Mouse (Mus musculus) thymus, postnatal 4 days (tissue): Measurements from ENCODE around the gene Ubfd1.

Experiments used
- DNase-seq: peaks from one replicate; pipeline ENCODE4 v3.0.0; 2021

Gene Ubfd1

DNA sequence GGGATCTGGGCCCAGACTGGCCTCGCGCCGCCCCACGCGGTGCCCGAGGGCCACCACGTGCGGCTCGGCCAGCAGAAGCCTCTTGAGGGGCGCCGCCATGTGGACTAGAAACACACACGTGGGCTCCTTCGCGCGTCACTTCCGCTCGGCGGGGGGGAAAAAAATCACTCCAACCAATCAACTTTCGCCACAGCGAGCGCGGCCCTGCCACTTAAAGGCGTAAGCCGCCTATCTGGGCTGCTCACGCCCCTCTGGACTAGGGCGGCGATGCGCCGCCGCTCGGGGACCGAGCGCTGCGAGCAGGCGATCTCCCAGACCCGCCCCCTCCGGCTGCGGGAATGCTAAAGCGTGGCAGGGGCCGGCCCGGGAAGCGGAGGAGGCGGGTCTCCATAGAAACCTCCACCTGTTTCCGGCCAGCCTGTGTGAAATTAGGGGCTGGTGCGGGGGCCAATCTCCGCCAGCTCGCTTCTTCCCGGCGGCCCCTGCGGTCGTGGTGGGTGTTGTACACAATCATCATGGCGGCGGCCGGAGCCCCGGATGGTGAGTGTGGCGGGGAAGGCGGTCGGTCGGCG is at the start of gene Ubfd1, which contains the start of gene Ears2:
Gene Ubfd1 (plus strand): TSS at position 231 of the 572 bp plus-strand sequence.
Gene Ears2 (minus strand): TSS at position 319 of the 572 bp plus-strand sequence.
- DNase-seq, result peak; percentile 92

DNA sequence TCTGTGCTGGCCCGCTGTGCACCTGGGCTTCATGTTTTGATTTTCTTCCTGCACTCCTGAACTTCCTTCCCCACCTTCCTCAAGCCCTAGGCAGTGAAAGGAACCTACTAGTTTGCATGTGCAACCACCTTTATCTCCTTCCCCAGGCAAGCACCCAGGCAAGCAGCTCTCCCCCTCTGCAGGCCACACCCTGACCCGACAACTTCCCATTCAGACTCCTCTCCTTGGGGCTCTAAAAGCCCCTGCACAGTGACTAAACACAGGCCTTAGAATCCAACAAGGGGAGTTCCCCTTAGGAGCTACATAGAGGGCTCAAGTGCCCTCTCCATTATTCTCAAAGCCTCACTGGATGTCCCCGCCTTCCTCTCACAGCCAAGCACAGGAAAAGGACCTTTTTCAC is 48.7 kb upstream of the Ubfd1 start:
- DNase-seq, result no peak

DNA sequence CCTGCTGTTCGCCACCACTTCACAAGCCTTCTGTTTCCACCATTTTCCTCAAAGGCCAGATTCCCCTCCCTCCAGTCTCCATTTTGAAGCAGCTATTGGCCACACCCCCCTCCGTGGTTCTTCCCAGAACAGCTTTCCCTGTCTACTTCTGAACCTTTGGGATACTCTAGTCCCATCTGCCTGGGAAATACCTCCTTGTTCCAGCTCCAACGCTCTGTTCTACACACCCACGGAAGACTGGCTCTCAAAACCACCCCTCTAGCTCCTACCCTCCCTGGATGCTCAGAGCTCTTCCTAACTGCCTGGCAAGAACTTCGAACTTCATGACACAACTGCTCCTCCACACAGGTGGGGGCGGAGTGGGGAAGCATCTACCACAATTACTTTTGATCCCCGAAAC is 48.0 kb upstream of the Ubfd1 start:
- no peak for DNase-seq

DNA sequence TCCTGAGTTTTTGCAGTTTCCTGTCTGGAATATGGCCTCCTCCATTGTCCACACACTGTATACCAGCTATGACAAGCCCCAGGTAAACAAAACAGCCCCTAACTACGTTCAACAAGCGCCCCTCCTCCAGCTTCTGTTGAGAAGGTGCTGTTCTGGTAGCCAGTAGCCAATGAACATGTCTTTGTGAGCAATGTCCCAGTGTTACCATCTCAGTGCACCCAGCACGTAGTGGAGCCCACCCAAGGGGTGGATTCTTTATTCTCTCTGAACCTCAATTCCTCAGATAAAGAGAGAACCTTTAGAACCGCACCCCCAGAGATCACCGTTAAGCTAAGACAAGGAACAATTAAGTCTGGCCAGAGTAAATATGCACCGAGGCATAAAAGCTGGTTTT is 46.7 kb upstream of the Ubfd1 start:
- no peak for DNase-seq

DNA sequence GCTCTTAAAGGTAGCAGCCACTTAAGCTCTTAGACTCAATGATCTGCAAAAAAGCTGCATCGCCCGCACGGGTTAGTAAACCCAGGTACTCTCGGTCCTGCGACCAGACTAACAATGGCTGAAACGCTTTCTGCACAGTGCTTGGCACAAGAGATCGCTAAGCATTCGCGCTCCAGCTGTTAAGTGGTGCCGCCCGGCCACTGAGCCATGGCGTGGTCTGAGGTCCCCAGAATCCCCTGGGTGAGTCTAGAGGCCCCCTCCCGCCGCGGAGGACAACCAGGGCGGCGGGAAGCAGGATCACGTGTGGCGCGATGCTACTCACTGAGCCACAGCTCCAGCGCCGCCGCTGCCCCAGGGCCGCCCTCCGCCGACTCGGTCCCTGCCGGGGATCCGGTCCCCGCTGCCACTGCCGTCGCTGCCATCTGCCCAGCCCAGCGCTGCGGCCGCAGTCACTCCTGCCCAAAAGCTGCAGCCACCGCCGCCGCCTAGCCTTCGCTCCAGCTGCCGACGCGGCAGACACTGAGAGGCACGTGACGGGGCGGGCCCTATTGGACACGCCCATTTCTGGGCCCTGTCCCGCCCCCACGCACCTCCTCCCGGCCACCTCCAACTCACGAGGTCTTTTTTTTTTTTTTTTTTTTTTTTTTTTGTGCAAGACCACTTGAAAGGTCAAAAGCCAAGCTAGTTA is 46.2 kb upstream of the Ubfd1 start, which contains the start of gene Gga2:
Gene Gga2 (minus strand): TSS at position 556 of the 688 bp plus-strand sequence.
- peak; percentile 91 for DNase-seq

DNA sequence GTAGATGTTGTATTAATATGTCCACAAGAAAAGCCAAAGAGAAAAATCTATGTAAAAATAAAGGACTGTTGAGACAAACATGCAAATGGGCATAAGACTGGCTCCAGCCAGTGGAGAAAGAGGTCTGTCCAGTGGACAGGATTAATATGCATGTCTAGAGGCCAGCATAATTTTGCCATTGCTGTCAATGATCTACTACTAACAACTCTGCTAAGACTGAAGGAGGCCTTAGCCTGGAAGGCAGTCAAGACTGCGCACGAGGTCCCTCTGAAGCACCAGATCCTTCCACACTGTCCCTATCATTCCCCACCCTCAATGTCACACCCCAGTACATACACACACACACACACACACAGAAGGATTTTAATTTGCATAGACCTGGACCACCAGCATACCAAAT is 44.8 kb upstream of the Ubfd1 start:
- DNase-seq, result no peak

DNA sequence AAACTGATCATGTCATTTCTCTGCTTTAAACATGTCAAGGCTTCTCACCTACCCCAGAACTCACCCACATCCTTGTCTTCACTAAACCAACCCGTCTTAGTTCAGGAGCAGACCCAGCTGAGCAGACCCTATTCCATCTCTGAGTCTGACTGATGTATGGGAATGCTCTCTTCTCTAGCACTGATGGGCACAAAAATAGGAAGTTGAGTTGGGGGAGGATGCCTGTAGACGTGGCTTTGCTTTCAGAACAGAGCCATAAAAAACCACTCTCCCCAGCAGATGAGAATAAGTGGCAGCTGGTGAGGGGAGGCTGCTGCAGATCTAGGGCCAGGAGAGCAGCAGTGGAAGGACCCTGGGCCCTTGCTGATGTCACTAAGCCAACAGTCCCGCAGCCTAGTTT is 33.6 kb upstream of the Ubfd1 start:
- DNase-seq, result no peak

DNA sequence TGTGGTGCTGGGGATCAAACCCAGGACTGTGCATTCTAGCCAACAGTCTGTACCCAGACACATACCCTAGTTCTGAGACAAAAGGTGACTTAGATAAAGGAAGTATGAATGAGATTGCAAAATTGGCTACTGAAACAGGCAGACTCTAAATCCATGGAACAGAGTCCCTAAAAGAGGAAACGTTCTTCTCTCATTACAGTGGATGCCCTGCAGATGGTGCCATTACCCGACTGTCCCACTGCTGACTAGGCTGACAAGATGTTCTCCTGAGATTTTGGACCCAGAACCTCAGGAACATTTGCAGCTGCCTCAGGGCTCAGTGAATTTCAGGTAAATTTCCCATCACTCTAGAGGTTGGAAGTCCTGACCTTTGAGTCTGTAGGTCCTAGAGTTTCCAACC is 32.6 kb upstream of the Ubfd1 start:
- DNase-seq, result no peak

DNA sequence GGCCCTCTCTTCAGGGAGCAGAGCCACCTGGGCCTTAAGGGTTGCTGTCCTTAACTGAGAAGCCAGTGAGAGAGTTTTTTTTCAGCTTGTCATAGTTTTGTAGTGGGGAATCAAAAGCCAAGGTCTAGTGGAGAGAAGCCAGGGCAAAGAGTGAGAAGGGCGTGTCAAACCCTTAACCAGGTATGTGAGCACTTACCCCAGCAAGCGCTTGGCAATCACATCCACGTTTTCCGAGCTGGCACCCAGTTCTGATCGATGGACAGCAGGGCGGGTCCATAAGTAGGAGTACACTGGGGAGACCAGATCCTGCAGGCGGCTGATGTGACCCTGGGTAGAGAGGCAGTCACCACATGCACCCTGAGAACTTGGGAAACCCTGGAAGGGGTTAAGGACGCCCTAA is 22.9 kb upstream of the Ubfd1 start:
- DNase-seq, result no peak

DNA sequence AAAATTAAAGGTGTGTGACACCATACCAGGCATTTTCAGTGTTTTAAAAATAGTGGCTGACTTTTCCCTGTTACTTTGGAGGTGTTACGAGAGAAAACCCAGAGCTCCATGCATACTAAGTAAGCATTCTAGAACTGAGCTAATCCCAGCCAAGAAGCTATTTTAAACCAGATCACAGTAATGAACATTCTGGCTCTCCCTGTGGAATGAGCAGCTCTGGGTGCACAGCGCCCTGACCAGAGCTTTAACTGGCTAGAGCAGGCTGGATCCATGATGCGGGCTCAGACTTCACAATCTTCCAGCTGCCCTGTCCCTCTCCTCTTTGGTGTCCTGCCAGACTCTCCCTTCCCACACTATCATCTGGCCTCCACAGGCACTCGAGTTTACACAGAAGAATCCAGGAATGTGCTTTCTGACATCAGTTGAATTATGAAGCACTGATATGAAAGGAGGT is 21.8 kb upstream of the Ubfd1 start:
- DNase-seq, result no peak

DNA sequence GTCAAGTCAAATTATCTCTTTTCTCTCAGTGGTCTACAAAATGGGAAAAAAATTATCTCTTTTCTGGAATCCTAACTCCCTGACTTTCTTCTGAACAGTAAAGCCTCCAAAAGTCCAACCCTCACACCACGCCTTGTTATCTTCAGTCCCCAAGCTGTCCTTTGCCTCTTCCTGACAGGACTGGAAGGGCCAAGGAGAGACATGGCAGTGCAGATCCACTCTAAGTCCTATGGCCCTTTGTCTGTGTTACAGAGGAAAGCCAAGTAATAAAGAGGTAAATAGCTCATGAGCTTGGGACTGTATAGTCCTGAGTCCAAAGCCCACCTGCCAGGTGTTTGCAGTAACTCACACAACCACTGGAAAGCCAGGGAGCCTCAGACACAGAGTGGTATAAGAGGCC is 21.3 kb upstream of the Ubfd1 start:
- no peak for DNase-seq

DNA sequence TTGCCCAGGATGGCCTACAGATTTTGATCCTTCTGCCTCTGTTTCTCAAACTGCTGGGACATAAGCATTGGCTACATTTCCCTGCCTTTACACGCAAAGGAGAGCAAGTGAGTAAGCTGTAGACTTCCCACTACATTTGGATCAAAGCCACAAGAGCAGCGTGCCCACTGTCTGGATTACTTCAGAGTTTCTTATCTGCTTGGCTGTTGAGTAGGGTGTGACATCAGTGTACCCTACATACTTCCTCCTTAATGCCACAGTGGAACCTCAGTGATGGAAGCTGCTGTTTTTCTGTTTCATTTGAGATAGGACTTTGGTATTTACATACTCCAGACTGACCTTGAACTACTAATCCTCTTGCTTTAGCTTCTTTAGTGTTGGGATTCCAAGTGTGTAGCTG is 20.2 kb upstream of the Ubfd1 start:
- DNase-seq, result no peak

DNA sequence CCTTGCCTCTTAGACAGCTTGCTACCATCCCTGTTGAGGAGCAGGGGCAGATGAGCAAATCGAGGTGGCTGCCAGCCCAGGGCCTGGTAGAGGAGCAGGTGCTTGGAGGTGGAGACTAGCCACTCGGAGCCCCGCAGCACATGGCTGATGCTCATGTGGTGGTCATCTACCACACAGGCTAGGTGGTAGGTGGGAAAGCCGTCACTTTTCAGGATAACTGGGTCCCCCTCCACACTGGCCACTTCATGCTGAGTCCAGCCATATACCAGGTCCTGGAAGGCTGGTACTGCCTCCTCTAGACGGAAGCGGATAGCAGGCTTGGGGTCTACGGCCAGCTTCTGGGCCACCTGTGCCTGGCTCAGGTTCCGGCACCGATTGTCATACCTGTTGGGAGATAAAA is 18.8 kb upstream of the Ubfd1 start:
- no peak for DNase-seq

DNA sequence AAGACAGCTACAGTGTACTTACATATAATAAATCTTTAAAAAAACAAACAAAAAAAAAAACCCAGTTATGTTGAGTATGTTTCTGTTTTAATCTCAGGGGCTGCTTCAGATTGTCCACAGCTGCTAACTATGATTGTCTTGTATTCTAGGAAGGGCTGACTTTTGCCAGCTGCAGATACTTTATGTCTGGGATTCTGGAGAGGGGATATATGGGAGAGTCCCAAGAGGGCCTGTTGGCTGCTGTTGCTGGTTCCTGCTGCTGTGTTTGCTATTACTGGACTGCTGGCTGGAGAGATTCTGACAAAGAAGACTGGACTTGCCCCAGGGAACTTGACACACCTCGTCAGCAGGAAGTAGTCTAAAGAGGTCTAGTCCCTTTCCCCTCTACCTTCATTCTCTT is 16.1 kb upstream of the Ubfd1 start:
- no peak for DNase-seq

DNA sequence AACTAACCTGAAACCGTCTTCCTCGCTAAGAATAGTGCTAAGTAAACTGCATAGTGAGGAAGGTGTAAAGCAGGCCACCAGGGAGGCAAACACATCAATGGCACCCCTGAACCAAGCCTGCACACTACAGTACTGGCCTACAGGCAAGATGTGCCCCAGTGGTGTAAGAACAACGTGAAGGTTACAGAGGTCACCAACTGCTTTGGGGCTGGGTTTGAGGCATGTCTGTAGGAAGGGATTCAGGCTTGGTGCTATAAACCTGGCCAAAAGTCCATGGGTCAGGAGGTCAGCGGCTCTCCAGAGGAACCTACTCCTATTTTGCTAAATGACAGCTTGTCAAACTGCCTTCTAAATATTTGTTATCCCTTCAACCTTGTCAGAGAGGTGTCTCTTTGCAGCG is 10.3 kb upstream of the Ubfd1 start:
- no peak for DNase-seq

DNA sequence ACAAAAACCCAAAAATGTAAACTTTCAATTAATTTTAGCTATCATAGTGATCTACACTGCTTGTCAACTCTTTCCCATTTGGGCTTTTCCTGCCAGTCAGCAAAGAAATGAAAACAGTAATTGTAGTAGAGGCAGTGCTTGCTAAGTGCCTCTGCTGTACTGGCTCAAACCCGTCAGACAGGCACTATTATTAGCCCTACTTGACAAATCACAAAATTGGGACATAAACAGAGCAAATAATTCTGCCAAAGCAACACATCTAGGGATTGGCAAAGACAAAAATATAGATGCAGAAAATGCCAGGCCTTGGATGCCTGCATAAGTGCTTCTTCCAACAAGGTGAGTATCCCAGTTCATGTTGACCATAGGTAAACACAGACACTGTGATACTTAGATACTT is 1.3 kb upstream of the Ubfd1 start:
- no peak for DNase-seq

DNA sequence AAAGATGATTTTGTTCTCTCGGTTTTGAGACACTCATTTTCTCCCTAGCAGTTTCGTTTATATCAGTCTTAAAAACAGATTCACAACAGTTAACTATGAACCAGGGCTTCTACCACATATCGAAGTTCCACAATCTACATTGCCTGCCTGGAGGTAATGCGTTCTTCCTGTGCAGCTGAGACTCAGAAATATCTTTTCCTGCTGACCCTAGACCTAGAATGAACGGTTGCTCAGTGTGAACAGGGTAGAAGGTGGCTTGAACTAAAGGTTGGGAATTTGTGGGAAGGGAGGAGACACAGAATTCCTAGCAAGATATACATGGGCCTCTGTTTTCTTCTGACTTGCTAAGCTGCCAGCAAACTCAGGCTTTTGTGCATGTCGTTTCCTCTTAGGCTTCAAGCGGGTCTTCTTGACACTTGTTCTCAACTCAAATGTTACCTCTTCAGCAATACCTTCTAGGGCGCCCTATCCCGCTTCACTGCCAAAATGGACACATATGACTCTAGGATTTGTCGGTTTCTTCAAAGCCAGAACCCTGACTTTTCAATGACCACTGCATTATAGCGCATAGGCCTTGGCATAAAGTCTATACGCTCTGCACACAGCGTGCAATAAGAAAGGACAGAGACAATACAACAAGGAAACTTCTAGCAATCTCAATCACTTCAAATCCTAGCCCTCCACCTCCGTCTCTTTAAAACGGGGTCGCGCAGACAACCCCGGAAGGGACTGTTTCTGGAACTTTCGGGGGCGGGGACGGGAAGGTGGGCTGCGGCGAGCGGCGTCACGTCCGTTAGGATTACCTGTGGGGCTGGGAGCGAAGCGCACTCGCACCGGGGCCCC is 652 bp upstream of the Ubfd1 start:
- DNase-seq, result no peak

DNA sequence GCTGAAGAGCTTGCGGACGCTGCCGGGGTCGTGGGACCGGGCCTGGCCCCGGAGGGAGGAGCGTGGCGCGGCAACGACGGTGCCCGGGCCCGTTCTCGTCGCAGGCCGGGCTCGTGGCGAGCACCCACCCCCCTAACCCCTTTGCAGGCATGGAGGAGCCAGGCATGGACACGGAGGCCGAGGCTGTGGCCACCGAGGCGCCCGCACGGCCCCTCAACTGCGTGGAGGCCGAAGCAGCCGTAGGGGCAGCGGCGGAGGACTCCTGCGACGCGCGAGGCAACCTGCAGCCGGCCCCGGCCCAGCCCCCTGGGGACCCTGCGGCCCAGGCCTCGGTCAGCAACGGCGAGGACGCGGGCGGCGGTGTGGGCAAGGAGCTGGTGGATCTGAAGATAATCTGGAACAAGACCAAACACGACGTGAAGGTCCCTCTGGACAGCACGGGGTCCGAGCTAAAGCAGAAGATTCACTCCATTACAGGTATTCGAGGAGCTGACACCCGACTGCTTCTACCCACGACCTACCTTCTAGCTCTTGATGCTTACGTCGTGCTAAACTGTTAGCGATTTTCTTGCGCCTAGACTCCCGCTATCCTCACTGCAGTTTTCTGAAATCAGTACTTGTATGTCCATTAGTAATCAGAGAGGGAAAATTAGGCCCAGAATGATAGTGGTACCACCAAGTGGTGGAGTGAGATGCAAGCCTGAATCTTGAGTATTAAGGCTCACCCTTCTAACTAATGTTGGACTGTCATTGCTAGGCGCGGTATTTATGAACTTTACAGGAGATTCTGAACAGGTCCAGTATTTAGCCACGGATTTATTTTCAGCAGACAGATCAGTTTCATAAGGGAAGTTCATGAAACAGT is 774 bp downstream of the Ubfd1 start:
- DNase-seq, result peak; percentile 57

DNA sequence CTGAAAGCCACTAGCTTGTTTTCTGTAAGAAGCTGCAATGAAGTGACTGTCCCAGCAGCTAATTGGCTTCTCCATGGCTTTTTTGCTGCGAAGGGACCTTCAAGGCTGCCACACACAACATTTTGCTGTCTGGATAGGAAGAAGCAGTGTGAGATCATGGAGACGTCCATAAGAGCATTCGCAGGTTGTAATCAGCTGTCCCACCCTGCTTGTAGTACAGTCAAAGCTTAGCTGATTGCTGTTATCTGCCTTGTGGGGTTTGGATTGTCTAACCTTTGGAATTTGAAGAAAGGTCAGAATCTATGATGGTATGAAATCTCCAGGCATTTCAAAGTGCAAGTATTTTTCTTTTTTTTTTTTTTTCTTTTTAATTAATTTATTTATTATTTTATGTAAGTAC is 7.4 kb downstream of the Ubfd1 start:
- DNase-seq, result no peak

DNA sequence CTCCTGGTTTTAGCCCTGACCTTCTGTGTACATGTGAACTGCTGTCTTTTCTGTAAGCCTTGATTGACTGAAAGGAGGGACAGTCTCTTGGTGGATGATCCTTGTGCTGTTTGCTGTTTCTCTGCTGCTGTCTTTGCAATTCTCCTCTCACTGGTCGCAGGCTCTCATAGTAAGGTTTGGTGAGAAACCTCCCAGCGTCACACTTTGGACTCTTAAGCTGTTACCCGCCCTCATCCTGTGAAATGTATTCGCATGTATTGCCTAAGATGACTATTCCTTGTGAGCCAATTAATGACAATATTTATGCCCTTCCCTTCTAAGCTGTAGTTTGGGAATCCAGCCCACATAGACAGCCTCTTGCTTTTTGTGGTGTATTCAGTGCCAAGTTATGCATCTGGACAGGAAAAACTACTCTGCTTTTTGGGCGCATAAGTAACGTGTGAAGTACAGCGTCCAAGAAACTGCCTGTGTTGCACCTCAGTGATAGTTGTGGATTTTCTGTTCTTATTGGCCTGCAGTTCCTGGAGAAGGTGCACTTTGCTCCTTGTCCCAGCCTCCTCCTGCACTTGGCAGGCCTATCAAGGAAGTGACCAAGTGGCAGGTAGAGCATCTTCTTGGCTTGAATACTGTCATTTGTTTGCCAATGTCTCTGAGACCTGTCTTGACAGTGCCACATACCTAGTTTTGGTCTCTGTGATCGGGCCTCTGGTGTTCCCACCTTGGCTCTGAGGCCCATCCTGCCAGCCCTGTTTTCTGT is 13.0 kb downstream of the Ubfd1 start:
- DNase-seq, result no peak

DNA sequence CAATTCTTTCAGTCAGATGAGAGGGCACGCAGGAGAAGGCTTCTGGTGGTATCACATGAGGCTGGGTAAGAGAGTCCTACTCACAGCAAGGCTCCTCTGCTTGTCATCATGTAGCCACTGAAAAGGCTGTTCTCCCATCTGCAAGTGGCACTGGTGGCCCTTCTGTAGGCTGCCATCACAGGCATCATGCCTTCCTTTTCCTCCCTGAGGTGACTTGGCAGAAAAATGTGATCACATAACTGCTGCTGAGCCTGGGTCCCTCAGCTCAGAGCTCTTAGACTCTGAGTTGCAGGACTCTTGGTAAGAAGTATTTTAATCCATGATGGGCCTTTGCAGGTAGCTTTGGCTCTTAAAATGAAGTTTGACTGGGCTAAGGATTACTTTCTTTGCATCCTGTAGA is 14.1 kb downstream of the Ubfd1 start:
- no peak for DNase-seq
